Mouse (Mus musculus): ENCODE results near the gene Cd320. TPM values are rescaled to one million over a fixed set of nuclear protein-coding genes. Genes with fewer than 3 reads are reported as not detected.
"Not testable (repeated sequence)": the region's sequence is repeated elsewhere in the genome, so short reads cannot be mapped to it uniquely, and the experiment has no call there.

The Cd320 gene
- polyA plus RNA-seq, 1 experiment from 2014 or later: 14.4 TPM

GRCm38 (mm10) chr17:33825462-33825861 lies 17.4 kb upstream of the Cd320 start:
- Histone ChIP-seq H3K4me3 (replicated peaks) (peak overlapping the region; percentile 66), H3K4me1 (replicated peaks) (peaks cover 50% of the 10 kb centered on the region), H3K4me2 (peak overlapping the region; percentile 68), H3K9me3 (replicated peaks) (no peaks in the 10 kb centered on the region), H3K36me3 (replicated peaks) (peaks cover 54% of the 10 kb centered on the region), H3K27me3 (no peaks in the 10 kb centered on the region), H3K27ac (replicated peaks) (peak overlapping the region; percentile 76; the same call in 1 of the 2 replicates), H3K9ac (peak overlapping the region; percentile 64)
- WGBS (ENCODE audit: insufficient replicate concordance): 72% methylated on average over 8 of the region's 8 CpGs
- ATAC-seq (ENCODE audit: insufficient read depth): no peak

- no peak overlapping the region for H3K4me3 ChIP-seq (replicated peaks)
- H3K4me1 ChIP-seq (replicated peaks): peaks cover 45% of the 10 kb centered on the region
- peaks cover 53% of the 10 kb centered on the region for H3K36me3 ChIP-seq (replicated peaks)
- no peak for ATAC-seq (ENCODE audit: insufficient read depth)
- no peak overlapping the region for H3K27ac ChIP-seq (replicated peaks)
- no peak overlapping the region for H3K9ac ChIP-seq
- no peaks in the 10 kb centered on the region for H3K9me3 ChIP-seq (replicated peaks)
- H3K4me2 ChIP-seq: no peak overlapping the region
- 0% methylated on average over 3 of the region's 3 CpGs for WGBS (ENCODE audit: insufficient replicate concordance)
- no peaks in the 10 kb centered on the region for H3K27me3 ChIP-seq
These were observed 16.0 kb upstream of the Cd320 start for GRCm38 (mm10) chr17:33826850-33827249.

GRCm38 (mm10) chr17:33828892-33829291 lies 14.0 kb upstream of the Cd320 start:
- peaks cover 57% of the 10 kb centered on the region for H3K36me3 ChIP-seq (replicated peaks)
- 68% methylated on average over 2 of the region's 2 CpGs for WGBS (ENCODE audit: insufficient replicate concordance)
- H3K9me3 ChIP-seq (replicated peaks): no peaks in the 10 kb centered on the region
- H3K4me1 ChIP-seq (replicated peaks): peaks cover 26% of the 10 kb centered on the region
- no peaks in the 10 kb centered on the region for H3K27me3 ChIP-seq
- H3K9ac ChIP-seq: no peak overlapping the region
- H3K4me3 ChIP-seq (replicated peaks): no peak overlapping the region
- peak overlapping the region; percentile 46 for H3K27ac ChIP-seq (replicated peaks)
- no peak overlapping the region for H3K4me2 ChIP-seq
- ATAC-seq (ENCODE audit: insufficient read depth): no peak

GRCm38 (mm10) chr17:33829561-33829960 lies 13.3 kb upstream of the Cd320 start:
- peaks cover 63% of the 10 kb centered on the region for H3K36me3 ChIP-seq (replicated peaks)
- H3K4me3 ChIP-seq (replicated peaks): no peak overlapping the region
- H3K27ac ChIP-seq (replicated peaks): peak overlapping the region; percentile 46
- H3K27me3 ChIP-seq: no peaks in the 10 kb centered on the region
- H3K4me1 ChIP-seq (replicated peaks): peaks cover 26% of the 10 kb centered on the region
- 80% methylated on average over 10 of the region's 10 CpGs for WGBS (ENCODE audit: insufficient replicate concordance)
- no peak overlapping the region for H3K4me2 ChIP-seq
- ATAC-seq (ENCODE audit: insufficient read depth): no peak
- H3K9me3 ChIP-seq (replicated peaks): no peaks in the 10 kb centered on the region
- H3K9ac ChIP-seq: no peak overlapping the region

GRCm38 (mm10) chr17:33844196-33844595 lies 1.3 kb downstream of the Cd320 start:
- no peak overlapping the region for H3K27ac ChIP-seq (replicated peaks)
- H3K27me3 ChIP-seq: no peaks in the 10 kb centered on the region
- WGBS (ENCODE audit: insufficient replicate concordance): 35% methylated on average over 1 of the region's 1 CpGs
- no peaks in the 10 kb centered on the region; the same call in 1 of the 2 replicates for H3K36me3 ChIP-seq (replicated peaks)
- H3K4me3 ChIP-seq (replicated peaks): peak overlapping the region; percentile 85; the same call in 1 of the 2 replicates
- H3K9me3 ChIP-seq (replicated peaks): no peaks in the 10 kb centered on the region
- no peak overlapping the region for H3K9ac ChIP-seq
- no peak for ATAC-seq (ENCODE audit: insufficient read depth)
- peak overlapping the region; percentile 92 for H3K4me2 ChIP-seq
- H3K4me1 ChIP-seq (replicated peaks): peaks cover 34% of the 10 kb centered on the region

GRCm38 (mm10) chr17:33848139-33848538 lies 5.2 kb downstream of the Cd320 start:
- Histone ChIP-seq H3K4me3 (replicated peaks) (no peak overlapping the region), H3K27me3 (no peaks in the 10 kb centered on the region), H3K27ac (replicated peaks) (no peak overlapping the region), H3K9me3 (replicated peaks) (no peaks in the 10 kb centered on the region), H3K36me3 (replicated peaks) (0 out of 2 replicates have a peak, but pooled peaks cover 3% of the 10 kb centered on the region), H3K9ac (no peak overlapping the region), H3K4me2 (no peak overlapping the region), H3K4me1 (replicated peaks) (peaks cover 23% of the 10 kb centered on the region)
- 60% methylated on average over 8 of the region's 8 CpGs for WGBS (ENCODE audit: insufficient replicate concordance)
- ATAC-seq (ENCODE audit: insufficient read depth): no peak

- WGBS (ENCODE audit: insufficient replicate concordance): 10% methylated on average over 1 of the region's 1 CpGs
- H3K27me3 ChIP-seq: no peaks in the 10 kb centered on the region
- no peak overlapping the region for H3K4me3 ChIP-seq (replicated peaks)
- 0 out of 2 replicates have a peak, but pooled peaks cover 3% of the 10 kb centered on the region for H3K36me3 ChIP-seq (replicated peaks)
- H3K9ac ChIP-seq: no peak overlapping the region
- H3K4me2 ChIP-seq: no peak overlapping the region
- ATAC-seq (ENCODE audit: insufficient read depth): peak; percentile 67
- H3K27ac ChIP-seq (replicated peaks): no peak overlapping the region
- peaks cover 1% of the 10 kb centered on the region; the same call in 1 of the 2 replicates for H3K4me1 ChIP-seq (replicated peaks)
- H3K9me3 ChIP-seq (replicated peaks): no peaks in the 10 kb centered on the region
These were observed 8.4 kb downstream of the Cd320 start for GRCm38 (mm10) chr17:33851331-33851730.

GRCm38 (mm10) chr17:33857816-33858215 lies 14.9 kb downstream of the Cd320 start:
- H3K9ac ChIP-seq: no peak overlapping the region
- no peaks in the 10 kb centered on the region for H3K27me3 ChIP-seq
- 75% methylated on average over 4 of the region's 4 CpGs for whole genome bisulfite sequencing (ENCODE audit: insufficient replicate concordance)
- no peaks in the 10 kb centered on the region for H3K36me3 ChIP-seq (replicated peaks)
- no peak overlapping the region for H3K27ac ChIP-seq (replicated peaks)
- no peaks in the 10 kb centered on the region for H3K4me1 ChIP-seq (replicated peaks)
- ATAC-seq (ENCODE audit: insufficient read depth): no peak
- H3K4me3 ChIP-seq (replicated peaks): no peak overlapping the region
- no peak overlapping the region for H3K4me2 ChIP-seq
- H3K9me3 ChIP-seq (replicated peaks): 0 out of 2 replicates have a peak, but pooled peaks cover 2% of the 10 kb centered on the region

- H3K4me1 ChIP-seq (replicated peaks): 0 out of 2 replicates have a peak, but pooled peaks cover 6% of the 10 kb centered on the region
- H3K4me2 ChIP-seq: peak overlapping the region; percentile 54
- no peaks in the 10 kb centered on the region for H3K36me3 ChIP-seq (replicated peaks)
- H3K9me3 ChIP-seq (replicated peaks): no peaks in the 10 kb centered on the region
- no peak for ATAC-seq (ENCODE audit: insufficient read depth)
- H3K4me3 ChIP-seq (replicated peaks): no peak overlapping the region
- H3K9ac ChIP-seq: no peak overlapping the region
- no peak overlapping the region for H3K27ac ChIP-seq (replicated peaks)
- 18% methylated on average over 9 of the region's 9 CpGs for WGBS (ENCODE audit: insufficient replicate concordance)
- H3K27me3 ChIP-seq: no peaks in the 10 kb centered on the region
These were observed 22.6 kb downstream of the Cd320 start for GRCm38 (mm10) chr17:33865330-33866030.

GRCm38 (mm10) chr17:33873537-33873936 lies 30.6 kb downstream of the Cd320 start, which contains the start of gene Gm7029:
Gm7029 (plus strand) TSS chr17:33873837.
- H3K4me1 ChIP-seq (replicated peaks); H3K4me2 ChIP-seq; H3K9ac ChIP-seq; H3K27ac ChIP-seq (replicated peaks); H3K4me3 ChIP-seq (replicated peaks); H3K9me3 ChIP-seq (replicated peaks); ATAC-seq (ENCODE audit: insufficient read depth); H3K27me3 ChIP-seq: not testable (repeated sequence)
- 82% methylated on average over 7 of the region's 12 CpGs for WGBS (ENCODE audit: insufficient replicate concordance)
- H3K36me3 ChIP-seq (replicated peaks): peaks cover 44% of the 10 kb centered on the region

GRCm38 (mm10) chr17:33874411-33874810 lies 31.5 kb downstream of the Cd320 start:
- Histone ChIP-seq H3K4me3 (replicated peaks) (no peak overlapping the region), H3K4me2 (no peak overlapping the region), H3K4me1 (replicated peaks) (no peaks in the 10 kb centered on the region), H3K36me3 (replicated peaks) (peaks cover 52% of the 10 kb centered on the region), H3K9ac (no peak overlapping the region), H3K27ac (replicated peaks) (no peak overlapping the region), H3K27me3 (no peaks in the 10 kb centered on the region), H3K9me3 (replicated peaks) (no peaks in the 10 kb centered on the region)
- 81% methylated on average over 11 of the region's 11 CpGs for WGBS (ENCODE audit: insufficient replicate concordance)
- no peak for ATAC-seq (ENCODE audit: insufficient read depth)
